Mouse (Mus musculus): ENCODE results near the gene Abcg5. TPM values are rescaled to one million over a fixed set of nuclear protein-coding genes. Genes with fewer than 3 reads are reported as not detected.

Abcg5 gene
- polyA plus RNA-seq, 1 experiment: not detected

DNA sequence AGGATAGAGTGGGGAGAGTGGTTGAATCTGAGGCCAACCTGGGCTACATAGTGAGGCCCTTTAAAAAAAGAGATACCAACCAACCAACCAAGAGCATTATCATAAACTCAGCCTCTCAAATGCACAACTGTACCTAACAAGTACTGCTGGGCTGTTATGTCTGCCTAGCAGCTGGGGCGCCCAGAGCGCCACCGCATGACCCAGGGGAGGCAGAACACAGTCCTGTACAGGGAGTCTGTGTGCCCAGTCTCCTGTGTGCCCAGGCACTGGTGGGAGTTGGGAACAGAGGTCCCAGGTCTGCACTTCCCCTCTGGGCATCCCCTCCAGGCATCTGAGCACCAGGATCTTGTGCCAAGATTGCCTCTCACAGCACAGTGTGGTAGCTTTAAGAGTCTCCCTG lies 42.4 kb upstream of the Abcg5 start:
- Histone ChIP-seq H3K27me3 (ENCODE audit: control insufficient read depth, insufficient read depth, low read length, poor library complexity, severe bottlenecking) (no peaks in the 10 kb centered on the region), H3K36me3 (ENCODE audit: control insufficient read depth, insufficient read depth, low read length, poor library complexity, severe bottlenecking) (peaks cover 25% of the 10 kb centered on the region), H3K9ac (ENCODE audit: low read depth, poor library complexity, severe bottlenecking) (no peak overlapping the region), H3K9me3 (replicated peaks; ENCODE audit: control insufficient read depth, insufficient read depth, low read length, poor library complexity, severe bottlenecking) (no peaks in the 10 kb centered on the region), H3K4me1 (ENCODE audit: control insufficient read depth, insufficient read depth, low read length) (peaks cover 4% of the 10 kb centered on the region), H3K4me3 (ENCODE audit: low read depth, low read length) (no peak overlapping the region), H3K27ac (ENCODE audit: insufficient read depth, low read length) (no peak overlapping the region)
- TF ChIP-seq CTCF (IDR thresholded peaks at IDR 0.05; ENCODE audit: low read depth, low read length): no peak
- TF ChIP-seq EP300 (IDR thresholded peaks at IDR 0.05; ENCODE audit: insufficient read depth, low read depth, low read length): no peak
- TF ChIP-seq POLR2A (IDR thresholded peaks at IDR 0.05; ENCODE audit: insufficient read depth, low read length): no peak

- Histone ChIP-seq H3K4me1 (ENCODE audit: control insufficient read depth, insufficient read depth, low read length) (peaks cover 6% of the 10 kb centered on the region), H3K4me3 (ENCODE audit: low read depth, low read length) (no peak overlapping the region), H3K9ac (ENCODE audit: low read depth, poor library complexity, severe bottlenecking) (no peak overlapping the region), H3K9me3 (replicated peaks; ENCODE audit: control insufficient read depth, insufficient read depth, low read length, poor library complexity, severe bottlenecking) (no peaks in the 10 kb centered on the region), H3K36me3 (ENCODE audit: control insufficient read depth, insufficient read depth, low read length, poor library complexity, severe bottlenecking) (peaks cover 19% of the 10 kb centered on the region), H3K27ac (ENCODE audit: insufficient read depth, low read length) (no peak overlapping the region), H3K27me3 (ENCODE audit: control insufficient read depth, insufficient read depth, low read length, poor library complexity, severe bottlenecking) (no peaks in the 10 kb centered on the region)
- no peak for TF ChIP-seq EP300 (IDR thresholded peaks at IDR 0.05; ENCODE audit: insufficient read depth, low read depth, low read length)
- TF ChIP-seq CTCF (IDR thresholded peaks at IDR 0.05; ENCODE audit: low read depth, low read length): no peak
- no peak for TF ChIP-seq POLR2A (IDR thresholded peaks at IDR 0.05; ENCODE audit: insufficient read depth, low read length)
Measured at GRCm38 (mm10) chr17:84724028-84724427, 41.2 kb upstream of the Abcg5 start.

DNA sequence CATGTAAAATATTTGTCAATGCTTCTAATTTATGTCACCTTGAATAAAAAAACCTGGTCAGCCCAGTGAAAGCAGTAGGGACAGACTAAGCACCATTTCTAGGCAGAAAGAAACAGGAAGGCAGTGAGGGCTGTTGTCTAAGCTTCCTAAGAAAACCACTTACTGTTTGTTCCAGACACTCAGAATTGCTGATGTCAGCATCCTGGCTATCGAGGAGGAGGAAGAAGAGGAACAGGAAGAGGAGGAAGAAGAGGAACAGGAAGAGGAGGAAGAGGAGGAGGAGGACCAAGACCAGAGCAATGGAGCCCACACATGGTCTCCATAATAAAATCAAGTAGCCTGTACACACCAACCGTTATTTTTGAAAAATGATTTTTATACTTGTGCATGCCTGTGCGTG lies 36.3 kb upstream of the Abcg5 start:
- Histone ChIP-seq H3K4me3 (ENCODE audit: low read depth, low read length) (no peak overlapping the region), H3K36me3 (ENCODE audit: control insufficient read depth, insufficient read depth, low read length, poor library complexity, severe bottlenecking) (peaks cover 8% of the 10 kb centered on the region), H3K9me3 (replicated peaks; ENCODE audit: control insufficient read depth, insufficient read depth, low read length, poor library complexity, severe bottlenecking) (no peaks in the 10 kb centered on the region)

GRCm38 (mm10) chr17:84717416-84717815 lies 34.6 kb upstream of the Abcg5 start:
- H3K36me3 ChIP-seq (ENCODE audit: control insufficient read depth, insufficient read depth, low read length, poor library complexity, severe bottlenecking): peaks cover 8% of the 10 kb centered on the region
- no peak overlapping the region for H3K27ac ChIP-seq (ENCODE audit: insufficient read depth, low read length)
- TF ChIP-seq CTCF (IDR thresholded peaks at IDR 0.05; ENCODE audit: low read depth, low read length) (no peak), POLR2A (IDR thresholded peaks at IDR 0.05; ENCODE audit: insufficient read depth, low read length) (no peak)
- H3K27me3 ChIP-seq (ENCODE audit: control insufficient read depth, insufficient read depth, low read length, poor library complexity, severe bottlenecking): no peaks in the 10 kb centered on the region
- no peaks in the 10 kb centered on the region for H3K9me3 ChIP-seq (replicated peaks; ENCODE audit: control insufficient read depth, insufficient read depth, low read length, poor library complexity, severe bottlenecking)
- peaks cover 8% of the 10 kb centered on the region for H3K4me1 ChIP-seq (ENCODE audit: control insufficient read depth, insufficient read depth, low read length)
- H3K4me3 ChIP-seq (ENCODE audit: low read depth, low read length): no peak overlapping the region
- H3K9ac ChIP-seq (ENCODE audit: low read depth, poor library complexity, severe bottlenecking): no peak overlapping the region

More for the DNA sequence above, 36.3 kb upstream of the Abcg5 start:
- no peaks in the 10 kb centered on the region for H3K27me3 ChIP-seq (ENCODE audit: control insufficient read depth, insufficient read depth, low read length, poor library complexity, severe bottlenecking)
- peaks cover 8% of the 10 kb centered on the region for H3K4me1 ChIP-seq (ENCODE audit: control insufficient read depth, insufficient read depth, low read length)
- no peak overlapping the region for H3K9ac ChIP-seq (ENCODE audit: low read depth, poor library complexity, severe bottlenecking)
- TF ChIP-seq POLR2A (IDR thresholded peaks at IDR 0.05; ENCODE audit: insufficient read depth, low read length): no peak
- TF ChIP-seq CTCF (IDR thresholded peaks at IDR 0.05; ENCODE audit: low read depth, low read length): no peak
- TF ChIP-seq EP300 (IDR thresholded peaks at IDR 0.05; ENCODE audit: insufficient read depth, low read depth, low read length): no peak
- no peak overlapping the region for H3K27ac ChIP-seq (ENCODE audit: insufficient read depth, low read length)

GRCm38 (mm10) chr17:84716252-84716872 lies 33.6 kb upstream of the Abcg5 start:
- H3K4me1 ChIP-seq (ENCODE audit: control insufficient read depth, insufficient read depth, low read length): peaks cover 7% of the 10 kb centered on the region
- no peak overlapping the region for H3K27ac ChIP-seq (ENCODE audit: insufficient read depth, low read length)
- H3K9ac ChIP-seq (ENCODE audit: low read depth, poor library complexity, severe bottlenecking): no peak overlapping the region
- H3K36me3 ChIP-seq (ENCODE audit: control insufficient read depth, insufficient read depth, low read length, poor library complexity, severe bottlenecking): peaks cover 7% of the 10 kb centered on the region
- H3K27me3 ChIP-seq (ENCODE audit: control insufficient read depth, insufficient read depth, low read length, poor library complexity, severe bottlenecking): no peaks in the 10 kb centered on the region
- no peak for TF ChIP-seq CTCF (IDR thresholded peaks at IDR 0.05; ENCODE audit: low read depth, low read length)
- TF ChIP-seq POLR2A (IDR thresholded peaks at IDR 0.05; ENCODE audit: insufficient read depth, low read length): no peak
- no peak for TF ChIP-seq EP300 (IDR thresholded peaks at IDR 0.05; ENCODE audit: insufficient read depth, low read depth, low read length)
- H3K4me3 ChIP-seq (ENCODE audit: low read depth, low read length): no peak overlapping the region
- H3K9me3 ChIP-seq (replicated peaks; ENCODE audit: control insufficient read depth, insufficient read depth, low read length, poor library complexity, severe bottlenecking): no peaks in the 10 kb centered on the region

DNA sequence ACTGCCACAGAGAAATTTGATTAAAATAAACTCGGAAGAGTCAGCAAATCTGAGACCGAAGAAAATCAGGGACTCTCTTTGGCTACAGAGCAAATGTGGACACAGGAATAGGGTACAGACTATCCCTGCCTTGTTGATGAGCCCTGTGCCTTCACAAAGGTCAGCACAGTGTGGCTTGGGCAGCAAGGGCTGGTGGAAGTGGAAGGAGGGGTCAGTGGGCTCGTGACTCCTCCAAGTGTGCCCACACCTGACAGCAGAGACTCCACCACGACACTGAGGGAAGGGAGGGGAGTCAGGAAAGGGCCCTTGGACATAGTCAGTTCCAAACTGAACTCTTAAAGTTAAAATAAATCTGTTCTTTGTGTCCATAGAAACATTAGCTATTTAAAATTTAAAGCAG lies 32.1 kb upstream of the Abcg5 start:
- Histone ChIP-seq H3K9me3 (replicated peaks; ENCODE audit: control insufficient read depth, insufficient read depth, low read length, poor library complexity, severe bottlenecking) (no peaks in the 10 kb centered on the region), H3K4me1 (ENCODE audit: control insufficient read depth, insufficient read depth, low read length) (peaks cover 3% of the 10 kb centered on the region), H3K27ac (ENCODE audit: insufficient read depth, low read length) (no peak overlapping the region), H3K27me3 (ENCODE audit: control insufficient read depth, insufficient read depth, low read length, poor library complexity, severe bottlenecking) (no peaks in the 10 kb centered on the region), H3K36me3 (ENCODE audit: control insufficient read depth, insufficient read depth, low read length, poor library complexity, severe bottlenecking) (peaks cover 10% of the 10 kb centered on the region), H3K4me3 (ENCODE audit: low read depth, low read length) (no peak overlapping the region), H3K9ac (ENCODE audit: low read depth, poor library complexity, severe bottlenecking) (no peak overlapping the region)
- TF ChIP-seq POLR2A (IDR thresholded peaks at IDR 0.05; ENCODE audit: insufficient read depth, low read length): no peak
- no peak for TF ChIP-seq CTCF (IDR thresholded peaks at IDR 0.05; ENCODE audit: low read depth, low read length)
- TF ChIP-seq EP300 (IDR thresholded peaks at IDR 0.05; ENCODE audit: insufficient read depth, low read depth, low read length): no peak
